Mouse (Mus musculus) cerebellum, adult 11 months (tissue): ENCODE results near the gene Tube1.
A peak's percentile ranks its signal among the peaks of the same experiment; 100 is the strongest.

ENCODE experiments used
- DNase-seq: peaks from one replicate; pipeline ENCODE4 v3.0.0; 2022

The Tube1 gene

DNA sequence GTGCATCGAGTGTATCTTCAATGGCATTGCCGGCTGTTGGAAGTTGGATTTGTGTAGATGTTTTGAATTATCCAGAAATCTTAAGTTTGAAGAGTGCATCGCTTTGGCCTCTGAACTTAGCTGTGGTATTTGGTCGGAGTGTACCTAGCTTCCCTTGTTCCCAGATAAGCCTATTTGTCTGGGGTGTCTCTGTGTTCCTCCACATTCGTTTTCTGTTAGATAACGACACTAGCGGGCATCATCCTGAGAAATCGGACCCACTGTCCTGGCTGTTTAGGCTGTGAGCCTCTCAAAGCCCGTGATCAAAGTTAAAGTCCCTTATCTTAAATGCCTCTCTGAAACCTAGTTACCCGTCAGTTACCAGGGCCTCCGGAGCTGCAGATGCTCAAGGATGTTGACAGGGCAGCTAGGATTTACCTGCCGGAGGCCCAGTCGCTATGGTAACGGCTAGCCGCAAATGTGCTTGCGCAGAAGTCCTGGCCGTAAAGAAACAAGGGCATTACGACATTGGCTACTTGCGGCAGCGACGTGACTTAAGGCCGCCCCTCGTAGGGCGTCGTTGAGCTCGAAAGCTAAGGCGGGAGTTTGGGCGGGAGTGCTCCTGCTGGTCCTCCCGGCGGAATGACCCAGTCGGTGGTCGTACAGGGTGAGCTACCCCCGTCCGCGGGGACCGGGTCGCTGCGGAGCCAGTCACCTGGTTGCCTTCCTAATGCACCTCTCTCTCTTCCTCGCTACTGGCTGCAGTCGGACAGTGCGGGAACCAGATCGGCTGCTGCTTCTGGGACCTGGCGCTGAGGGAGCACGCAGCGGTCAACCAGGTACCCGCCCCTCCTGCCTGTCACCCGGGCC lies at the start of gene Tube1, which contains the start of gene Fam229b:
TSS of gene Tube1 (plus strand) at position 515 of the 849 bp plus-strand sequence.
TSS of gene Fam229b (minus strand) at position 453 of the 849 bp plus-strand sequence.
- peak; percentile 92 for DNase-seq

DNA sequence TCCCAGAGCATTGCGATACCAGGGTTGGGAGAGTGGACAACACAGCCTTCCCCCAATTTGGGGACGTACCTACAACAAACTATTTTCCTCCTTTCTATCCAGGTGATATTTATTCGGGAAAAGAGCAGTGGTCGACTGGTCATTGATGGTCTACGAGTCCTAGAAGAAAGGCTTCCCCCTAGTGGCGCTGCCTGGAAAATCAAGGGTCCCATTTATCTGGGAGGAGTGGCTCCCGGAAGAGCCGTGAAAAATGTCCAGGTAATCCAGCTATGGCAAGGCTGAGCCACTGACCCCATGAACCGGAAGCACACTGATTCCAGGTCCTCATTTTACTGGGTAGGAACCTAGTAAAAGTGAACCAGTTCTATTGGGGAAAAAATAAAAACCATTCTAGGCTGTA lies 36.8 kb upstream of the Tube1 start:
- no peak for DNase-seq

DNA sequence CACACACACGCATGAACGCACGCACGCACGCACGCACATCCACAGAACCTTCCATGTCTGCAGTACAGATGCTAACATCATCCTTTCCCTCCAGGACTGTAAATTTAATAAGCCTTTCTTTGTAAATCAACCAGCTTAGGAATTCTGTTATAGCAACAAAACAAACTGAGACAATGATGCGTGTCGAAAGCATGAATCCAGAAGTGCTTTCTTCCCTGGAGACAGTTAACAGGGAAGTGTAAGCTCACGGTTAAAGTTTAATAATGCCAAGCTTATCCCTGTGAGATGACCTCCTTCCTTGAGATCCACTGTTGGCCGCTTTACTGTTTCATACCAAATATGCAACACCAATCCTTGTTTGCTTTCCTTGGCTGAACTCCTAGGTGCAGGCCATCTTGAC lies 35.0 kb upstream of the Tube1 start:
- no peak for DNase-seq

DNA sequence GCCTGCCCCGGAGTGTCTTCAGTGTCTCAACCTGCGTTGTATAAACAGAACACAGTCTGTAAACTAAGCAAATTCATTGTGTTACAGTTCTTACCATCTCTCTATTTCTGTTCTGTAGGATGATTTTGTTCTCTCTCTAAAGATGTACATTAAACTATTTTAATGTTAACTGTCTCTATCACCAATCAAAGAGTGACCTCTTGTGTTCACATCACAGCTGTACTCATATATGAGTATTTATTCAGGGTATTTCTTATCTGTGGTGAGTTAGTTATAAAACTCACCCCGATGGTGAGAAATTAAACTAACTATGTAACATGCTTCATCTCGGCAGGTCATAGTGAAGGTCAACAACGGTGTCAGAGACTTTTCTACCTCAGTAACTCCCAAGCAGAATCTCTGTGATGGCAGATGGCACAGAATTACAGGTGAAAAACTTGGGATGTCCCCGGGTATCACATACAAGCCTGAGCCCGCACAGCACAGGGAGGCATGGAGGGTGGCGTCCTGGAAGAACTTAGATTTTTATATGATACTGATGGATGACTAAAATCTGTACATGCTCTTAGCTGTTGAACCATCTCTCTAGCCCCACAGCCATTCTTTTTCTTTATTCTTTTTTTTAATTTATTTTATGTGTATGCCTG lies 28.9 kb upstream of the Tube1 start:
- DNase-seq = no peak

DNA sequence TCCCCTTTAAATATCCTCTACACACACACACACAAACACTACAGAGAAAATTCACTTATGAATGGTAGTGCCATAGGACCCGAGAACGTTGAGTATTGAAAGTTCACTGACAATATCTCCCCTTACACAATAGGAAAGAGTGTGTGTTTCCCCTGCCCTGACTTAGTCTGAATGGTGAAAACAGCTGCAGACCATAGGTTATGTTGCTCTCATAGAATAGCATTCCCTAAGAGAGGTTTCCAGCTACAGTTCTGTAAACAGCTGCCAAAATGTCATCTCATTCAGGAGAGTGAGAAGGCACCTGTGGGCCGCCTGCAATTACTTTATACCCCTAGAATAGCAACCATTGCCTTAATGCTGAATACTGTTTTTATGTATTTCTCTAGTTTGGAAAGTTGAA lies 27.4 kb upstream of the Tube1 start:
- no peak for DNase-seq

DNA sequence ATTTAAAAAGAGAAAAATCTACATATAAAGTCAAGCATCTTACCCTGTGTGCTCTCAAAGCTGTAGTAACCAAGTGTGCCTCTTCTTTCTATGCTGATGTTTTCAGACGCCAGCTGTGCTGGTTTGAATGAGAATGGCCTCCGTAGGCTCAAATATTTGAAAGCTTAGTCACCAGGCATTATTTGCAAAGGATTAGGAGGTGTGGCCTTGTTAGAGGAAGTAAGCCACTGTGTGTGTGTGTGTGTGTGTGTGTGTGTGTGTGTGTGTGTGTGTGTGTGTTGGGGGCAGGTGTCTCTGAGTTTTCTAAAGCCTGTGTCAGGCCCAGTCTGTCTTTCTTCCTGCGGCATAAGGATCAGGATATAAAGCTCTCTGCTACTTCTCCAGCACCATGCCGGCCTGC lies 26.8 kb upstream of the Tube1 start:
- no peak for DNase-seq

DNA sequence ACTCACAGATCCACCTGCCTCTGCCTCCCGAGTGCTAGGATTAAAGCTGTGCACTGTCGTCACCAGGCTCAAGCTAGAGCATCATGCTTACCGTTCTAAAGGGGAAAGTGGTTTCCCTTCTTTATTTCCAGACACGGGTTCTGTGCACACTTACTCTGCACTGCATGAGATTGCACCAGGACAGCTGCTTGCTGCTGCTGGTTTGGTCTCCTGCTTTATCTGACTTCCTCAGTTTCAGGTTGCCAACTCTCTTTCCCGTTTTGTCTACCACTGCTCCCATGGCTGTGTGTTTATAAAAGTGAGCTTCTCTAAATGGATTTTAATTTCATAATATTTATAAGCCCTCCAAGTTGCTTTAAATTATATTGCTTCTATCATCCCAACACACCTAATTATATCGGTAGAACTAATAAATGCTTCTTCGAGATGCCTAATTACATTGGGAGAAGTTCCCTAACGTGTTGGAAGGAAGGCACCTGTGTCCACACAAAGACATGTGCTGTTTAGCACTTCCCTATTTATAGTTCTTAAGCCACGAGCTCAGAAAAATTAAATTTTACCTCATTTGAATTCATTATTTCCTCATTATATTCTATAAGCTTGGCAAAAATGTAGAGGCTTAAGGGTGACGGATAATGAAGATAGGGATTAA lies 24.8 kb upstream of the Tube1 start:
- no peak for DNase-seq

DNA sequence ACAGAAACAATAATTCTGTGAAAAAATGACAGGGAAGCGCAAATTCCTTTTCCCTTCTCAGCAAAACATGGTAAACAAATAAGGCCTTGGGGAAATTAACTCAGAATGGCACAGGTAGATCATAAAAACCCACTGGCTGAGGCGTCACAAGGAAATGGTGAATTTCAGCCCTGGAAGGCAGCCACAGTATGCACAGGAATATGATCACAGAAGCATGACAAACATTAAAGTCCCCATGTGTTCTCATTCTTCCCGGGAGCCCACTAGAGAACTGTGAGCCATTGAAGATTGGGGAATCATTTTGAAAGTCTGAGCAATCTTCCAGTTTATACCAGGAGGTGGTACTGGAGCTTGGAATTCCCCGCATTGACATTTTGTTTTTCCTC lies 24.3 kb upstream of the Tube1 start:
- no peak for DNase-seq

DNA sequence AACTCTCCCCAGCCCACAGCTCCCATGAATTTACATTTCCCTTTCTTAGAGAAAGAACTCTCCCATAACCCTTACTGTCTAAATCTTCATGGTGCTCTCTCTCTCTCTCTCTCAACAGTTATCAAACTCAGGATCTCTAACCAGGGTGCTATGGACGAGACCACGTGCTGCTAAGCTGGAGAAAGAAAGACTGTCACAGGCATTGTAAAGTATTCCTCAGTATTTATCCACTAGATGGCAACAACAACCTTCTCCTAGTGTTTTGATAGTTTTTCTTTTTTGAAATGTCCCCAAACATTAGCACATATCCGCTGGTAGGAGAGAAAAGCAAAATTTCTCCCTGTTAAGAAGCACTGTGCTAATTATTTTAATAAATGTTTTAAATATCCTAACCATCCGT lies 12.4 kb upstream of the Tube1 start:
- DNase-seq = no peak

DNA sequence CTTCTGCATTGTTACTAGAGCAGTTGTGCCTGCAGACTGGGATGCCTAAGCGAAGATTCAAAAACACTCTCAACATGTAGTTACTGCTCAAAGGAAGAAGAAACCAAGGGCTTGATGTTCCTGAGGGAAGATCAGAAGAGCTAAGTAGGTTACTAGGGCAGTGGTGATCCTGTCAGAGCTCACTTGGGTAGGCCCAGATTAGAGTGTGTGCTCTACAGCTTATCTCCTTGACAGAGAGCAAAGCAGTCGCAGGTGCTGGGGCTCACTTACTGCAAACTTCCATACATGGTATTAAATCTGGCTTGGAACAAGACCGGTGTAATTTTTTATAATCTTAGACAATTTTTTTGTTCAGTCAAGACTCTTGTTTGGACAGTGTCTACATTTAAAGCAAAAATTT lies 4.0 kb downstream of the Tube1 start:
- no peak for DNase-seq

DNA sequence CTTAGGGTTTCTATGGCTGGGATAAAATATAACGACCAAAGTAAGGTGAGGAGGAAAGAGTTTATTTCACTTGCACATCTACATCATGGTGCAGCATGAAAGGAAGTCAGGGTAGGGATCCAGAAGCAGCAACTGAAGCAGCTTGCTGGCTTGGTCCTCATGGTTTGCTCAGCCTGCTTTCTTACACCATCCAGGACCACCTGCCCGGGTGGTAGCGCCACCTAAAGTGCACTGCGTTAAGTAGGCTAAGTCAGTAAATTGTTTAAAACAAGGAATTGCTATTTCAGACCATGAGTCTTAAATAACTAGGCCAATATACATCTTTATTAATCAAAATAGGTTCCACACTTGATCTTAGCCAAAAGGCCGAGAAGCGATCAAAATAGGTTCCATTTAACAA lies 5.0 kb downstream of the Tube1 start:
- DNase-seq = no peak

DNA sequence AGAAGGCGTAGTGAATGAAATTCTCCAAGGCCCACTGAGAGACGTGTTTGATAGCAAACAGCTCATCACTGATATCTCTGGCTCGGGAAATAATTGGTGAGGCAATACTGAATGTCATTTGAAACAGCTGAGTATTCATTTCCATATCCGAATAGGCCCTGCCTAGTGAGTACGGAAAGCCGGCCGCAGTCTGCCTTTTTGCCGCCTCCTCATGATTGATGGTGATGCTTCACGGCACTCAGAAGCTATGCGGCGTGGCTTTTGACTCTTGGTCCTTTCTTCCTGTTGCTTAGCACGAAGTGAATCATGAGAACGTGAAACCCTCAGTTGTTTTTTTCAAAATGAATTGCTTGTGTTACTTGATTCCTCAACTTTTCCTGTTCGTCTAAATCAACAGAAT lies 7.1 kb downstream of the Tube1 start:
- DNase-seq = no peak

DNA sequence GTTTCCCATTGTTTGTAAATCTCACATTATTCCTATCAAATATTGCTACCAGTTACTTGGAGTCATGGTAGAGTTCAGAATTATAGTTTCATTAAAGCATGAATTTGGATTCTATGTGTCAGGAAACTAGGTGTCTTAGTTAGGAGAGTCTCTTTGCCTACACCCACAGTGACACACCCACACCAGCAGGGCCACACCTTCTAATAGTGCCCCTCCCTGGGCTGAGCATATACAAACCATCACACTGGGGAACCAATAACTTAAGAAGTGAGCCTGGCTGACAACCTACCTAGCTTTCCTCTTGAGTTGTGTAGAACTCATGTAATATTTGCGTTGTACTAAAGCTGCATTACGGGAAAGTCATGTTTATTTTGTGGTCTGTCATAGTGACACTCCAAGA lies 7.6 kb downstream of the Tube1 start:
- no peak for DNase-seq

DNA sequence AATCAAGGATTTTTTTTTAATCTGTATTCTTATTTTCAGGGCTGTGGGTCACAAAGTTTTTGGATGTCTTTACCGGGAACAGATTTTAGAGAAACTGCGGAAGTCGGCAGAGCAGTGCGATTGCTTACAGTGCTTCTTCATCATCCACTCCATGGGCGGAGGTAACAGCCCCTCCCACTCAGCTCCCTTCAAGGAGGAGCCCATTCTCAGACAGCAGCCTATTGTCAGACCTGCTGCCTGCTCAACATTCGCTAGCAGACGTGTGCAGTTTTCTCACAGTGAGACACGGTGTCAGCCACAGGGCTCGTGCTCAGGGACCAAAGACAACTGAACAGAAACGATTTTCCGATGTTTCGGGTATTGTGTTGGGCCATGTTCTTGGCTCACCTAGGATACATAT lies 8.4 kb downstream of the Tube1 start:
- DNase-seq = no peak

DNA sequence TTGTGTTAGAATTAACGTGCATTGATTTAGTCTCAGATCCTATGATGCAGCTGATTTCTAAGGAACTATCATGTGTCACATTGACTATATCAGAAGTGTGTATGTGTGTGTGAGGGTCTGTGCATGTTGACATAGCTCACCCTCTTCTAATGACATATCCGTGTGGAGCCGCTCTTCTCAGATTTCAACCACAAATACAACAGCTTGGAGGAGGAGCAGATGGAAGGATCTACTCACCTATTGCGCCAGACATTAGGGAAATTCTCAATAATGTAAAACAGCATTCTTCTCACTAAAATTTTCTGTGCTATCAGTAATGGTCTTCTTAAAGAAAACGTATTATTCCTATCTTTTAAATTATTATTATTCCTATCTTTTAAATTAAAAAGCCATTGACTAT lies 22.9 kb downstream of the Tube1 start:
- no peak for DNase-seq

DNA sequence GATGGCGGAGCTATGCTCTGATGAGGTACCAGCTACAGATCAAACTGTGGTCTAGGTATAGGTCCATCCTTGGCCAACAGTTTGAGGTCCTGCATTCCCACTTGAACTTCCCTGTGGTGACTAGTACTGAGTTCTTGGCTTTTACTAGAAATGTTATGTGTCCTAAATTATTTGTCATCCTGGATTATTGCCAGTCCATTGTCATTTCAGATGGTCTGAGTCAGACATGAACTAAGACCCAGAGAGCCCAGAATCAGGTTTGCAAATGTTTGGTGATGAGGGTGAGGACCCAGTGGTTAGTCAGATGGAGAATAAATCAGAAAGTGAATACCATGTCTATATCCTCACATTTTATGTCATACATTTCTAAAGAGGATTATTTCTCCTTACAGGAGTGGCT lies 23.5 kb downstream of the Tube1 start:
- DNase-seq = no peak

DNA sequence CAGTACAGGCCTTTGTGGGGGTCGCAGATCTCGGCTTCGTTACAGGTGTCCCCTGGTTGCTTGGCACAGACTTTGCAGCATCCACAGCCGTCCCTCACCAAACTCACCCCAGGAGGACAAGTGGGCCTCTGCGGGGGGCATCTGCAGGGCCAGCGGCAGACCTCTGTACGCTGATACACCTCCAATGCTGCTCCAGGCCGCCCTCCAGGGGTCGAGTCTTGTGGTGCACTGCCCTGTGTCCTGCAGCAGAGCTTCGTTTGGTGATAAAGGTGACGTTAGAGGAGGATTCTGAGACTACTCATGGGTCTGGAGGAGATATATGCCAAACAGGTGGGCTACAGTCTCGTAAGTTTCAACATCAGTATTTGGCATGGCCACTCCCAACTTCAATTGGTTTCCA lies 24.5 kb downstream of the Tube1 start:
- DNase-seq = no peak

DNA sequence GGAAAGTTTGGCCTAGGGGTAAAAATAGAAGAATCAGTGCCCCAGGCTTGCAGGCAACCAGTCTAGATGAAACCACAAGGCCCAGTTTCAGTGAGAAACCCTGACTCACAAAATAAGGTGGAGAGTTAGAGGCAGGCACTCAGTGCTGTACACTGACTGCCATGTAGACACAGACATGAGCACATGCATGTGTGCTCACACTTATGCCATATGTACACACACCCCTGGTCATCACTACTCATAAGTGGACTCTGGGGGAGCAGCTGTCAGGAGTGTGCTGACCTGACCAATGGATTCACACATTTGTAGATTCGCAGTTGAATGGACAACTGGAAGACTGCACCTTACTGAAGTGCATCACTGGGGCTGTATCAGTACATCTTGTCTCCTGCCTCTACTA lies 27.6 kb downstream of the Tube1 start:
- DNase-seq = no peak

DNA sequence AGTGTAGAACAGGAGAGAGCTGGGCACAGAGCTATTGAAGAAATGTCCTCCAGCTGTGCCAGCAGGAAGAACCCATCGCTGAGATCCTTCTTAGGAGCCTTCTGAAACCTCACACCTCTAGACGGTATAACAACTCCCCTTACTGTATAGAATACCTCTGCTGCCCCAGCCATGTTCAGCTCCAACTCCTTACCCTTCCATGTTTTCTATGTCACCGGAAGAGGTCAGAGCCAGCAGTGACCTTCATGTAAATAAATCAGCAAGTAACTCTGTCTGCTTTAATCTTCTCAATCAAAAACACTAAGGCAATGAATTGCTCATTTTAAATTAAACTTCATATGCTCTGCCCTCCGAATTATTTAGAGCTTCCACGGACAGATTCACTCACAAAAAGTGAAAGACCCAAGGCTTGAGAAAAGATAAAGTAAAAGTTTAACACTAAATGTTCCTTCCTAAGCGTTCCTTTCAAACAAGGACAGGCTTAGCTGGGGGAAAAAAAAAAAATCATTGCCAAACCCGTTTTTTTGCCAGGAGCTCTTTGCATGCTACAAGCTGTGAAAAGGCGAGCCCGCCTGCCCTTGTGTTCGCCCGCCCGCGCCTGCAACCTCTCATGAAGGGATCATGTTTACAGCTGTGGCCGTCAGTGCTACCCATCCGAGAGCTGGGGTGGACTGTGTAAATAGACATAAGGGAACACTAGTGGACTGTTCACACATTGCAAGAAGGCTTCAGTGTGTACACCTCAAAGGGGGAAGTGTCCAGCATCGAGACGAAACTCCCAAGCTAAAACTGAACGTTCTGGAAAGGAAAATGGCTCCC lies 29.1 kb downstream of the Tube1 start:
- DNase-seq = no peak

DNA sequence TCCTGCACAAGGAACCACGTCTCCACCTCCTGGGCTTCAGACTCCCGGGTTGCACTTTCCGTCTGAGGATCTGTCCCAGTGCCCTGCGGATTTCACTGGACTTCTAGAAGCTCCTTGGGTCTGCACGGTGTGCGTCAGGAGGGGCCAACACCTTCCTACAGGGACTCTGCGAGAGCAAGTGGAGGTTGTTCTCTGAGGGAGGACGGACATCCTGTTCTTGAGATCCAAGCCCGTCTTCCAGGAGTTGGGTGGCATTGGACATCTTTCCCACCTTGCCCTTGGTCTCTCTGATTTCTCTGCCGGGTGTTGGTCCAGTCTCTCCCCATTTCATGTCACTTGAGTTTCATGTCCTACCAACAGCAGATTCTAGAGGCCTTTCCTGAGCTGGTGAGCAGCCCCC lies 29.9 kb downstream of the Tube1 start, which contains the start of gene Ccn6:
TSS of gene Ccn6 (minus strand) at position 101 of the 400 bp plus-strand sequence.
- DNase-seq = no peak

DNA sequence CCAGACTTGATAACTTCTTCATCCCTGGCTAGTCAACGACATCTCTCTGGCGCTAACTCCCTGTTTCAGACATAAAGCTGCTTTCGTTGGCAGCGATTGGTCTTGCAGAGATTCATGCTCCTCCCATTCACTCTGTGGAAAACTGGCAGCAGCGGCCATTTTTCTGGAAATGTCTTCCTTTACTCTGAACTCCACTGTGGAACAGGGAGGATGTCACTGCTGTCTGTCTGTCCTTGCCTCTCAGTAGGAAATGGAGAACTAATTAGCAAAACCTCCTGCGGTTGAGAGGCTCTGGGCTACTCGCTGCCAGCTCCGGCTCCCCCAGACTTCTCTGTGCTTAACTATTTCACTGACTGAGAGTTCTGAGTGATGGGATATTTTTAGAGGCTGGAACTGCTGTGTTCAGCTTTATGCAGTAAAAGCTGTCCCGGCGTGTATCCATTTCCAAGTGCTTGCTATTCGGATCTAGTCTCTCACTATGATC lies 31.9 kb downstream of the Tube1 start:
- peak; percentile 31 for DNase-seq

DNA sequence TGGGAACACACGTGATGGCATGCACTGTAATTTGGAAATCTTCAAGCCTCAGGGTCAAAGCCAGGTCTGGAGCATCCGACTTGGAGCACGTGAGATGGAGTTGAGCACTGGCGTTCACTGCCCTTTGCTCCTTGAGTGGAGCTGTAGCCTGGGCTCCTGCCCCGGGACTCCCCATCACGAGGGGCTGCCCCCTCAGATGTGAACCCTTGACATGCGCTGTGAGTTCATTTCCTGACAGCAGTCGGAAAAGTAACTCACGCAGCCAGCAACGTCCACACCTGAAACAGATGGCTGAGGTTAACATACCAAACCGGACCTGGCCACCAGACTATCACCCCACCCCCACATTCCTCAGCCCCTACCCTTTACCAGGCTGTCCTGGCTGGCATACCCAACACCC lies 33.8 kb downstream of the Tube1 start:
- DNase-seq = no peak

DNA sequence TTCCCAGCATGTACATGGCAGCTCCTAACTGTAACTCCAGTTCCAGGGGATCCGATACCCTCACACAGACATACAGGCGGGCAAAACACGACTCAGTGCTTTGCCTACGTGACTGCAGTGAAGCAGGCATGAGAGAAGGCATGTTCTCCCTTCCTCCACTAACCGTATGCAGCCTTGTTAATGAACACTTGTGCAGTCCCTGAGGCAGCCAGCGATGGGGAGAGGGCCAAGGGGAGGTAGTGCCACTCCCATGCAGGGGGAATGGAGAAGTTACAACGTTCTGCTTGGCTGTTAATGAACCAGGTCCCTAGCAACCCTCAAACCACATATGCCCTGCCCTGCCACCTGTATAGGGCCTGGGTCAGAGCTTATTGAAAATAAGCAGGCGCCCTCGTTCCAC lies 35.9 kb downstream of the Tube1 start:
- DNase-seq = no peak
